32 mouse cellular contexts compared by ENCODE assay signal in genomic region chr5:86129828-86130227, GRCm38 (mm10). TPM values are rescaled to one million over a fixed set of nuclear protein-coding genes. Genes with fewer than 3 reads are reported as not detected.
DNase-seq lines count a peak whose midpoint lies in the region; ATAC-seq and TF ChIP-seq lines count a peak whose summit lies in the region.
"Had no signal": no experiment of that assay in that cellular context is flagged by ENCODE, and none has a peak within 500 bp of the region (broad histone marks: within the 10 kb centered on the region; RNA-seq: fewer than 3 reads in every experiment).

No protein-coding gene starts in this region.

- no peak for ATAC-seq in midbrain, embryonic 14.5 days (ENCODE audit: low FRiP score, low TSS enrichment)
- ATAC-seq: activated CD4-positive, CD25-positive, alpha-beta regulatory T cell, adult 4 months; CD4-positive, CD25-positive, alpha-beta regulatory T cell, adult 4 months; forebrain, embryonic 13.5 days; forebrain, embryonic 16.5 days; hindbrain, embryonic 16.5 days; intestine, embryonic 15.5 days had no signal

- no peak for TF ChIP-seq POLR2A in bone marrow macrophage, adult 2 months (IDR thresholded peaks at IDR 0.05; ENCODE audit: borderline replicate concordance, low read depth, low read length)

- peak overlapping the region; percentile 73 for H3K27ac ChIP-seq in bone marrow macrophage, adult 2 months (ENCODE audit: insufficient read depth, low read depth, low read length)
- peak overlapping the region; percentile 34 for H3K27ac ChIP-seq in macrophage
- no peak overlapping the region for H3K27ac ChIP-seq in midbrain, embryonic 14.5 days (replicated peaks; ENCODE audit: low read depth, low read length)
- H3K27ac ChIP-seq: embryonic facial prominence, embryonic 10.5 days; embryonic facial prominence, embryonic 13.5 days; forebrain, embryonic 13.5 days; heart, embryonic 15.5 days; hindbrain, embryonic 10.5 days; hindbrain, embryonic 13.5 days; intestine, embryonic 15.5 days had no signal

- DNase-seq in A20 (ENCODE audit: low read depth, low spot score): peak; percentile 56
- DNase-seq in left cerebral cortex, postnatal 14 days (ENCODE audit: low spot score in 2 of 2): no peak
- no peak for DNase-seq in embryo, embryonic 10.5 days (ENCODE audit: low spot score)
- DNase-seq in midbrain, embryonic 14.5 days: no peak
- DNase-seq: adrenal gland, adult 8-10 months; adrenal gland, postnatal 25 days; cerebellum, adult 18-20 months; cerebellum, adult 9-10 months; cerebellum, postnatal 14 days; embryo, embryonic 11 days; gastrocnemius, postnatal 10 days; gastrocnemius, postnatal 36 days; heart, adult 11 months; heart, postnatal 10 days; heart, postnatal 36 days had no signal

- H3K4me1 ChIP-seq in bone marrow macrophage, adult 2 months (ENCODE audit: control insufficient read depth, insufficient read depth, low read length): peaks cover 11% of the 10 kb centered on the region
- no peaks in the 10 kb centered on the region for H3K4me1 ChIP-seq in midbrain, embryonic 14.5 days (ENCODE audit: control insufficient read depth, insufficient read depth, low read length)
- H3K4me1 ChIP-seq: embryonic facial prominence, embryonic 10.5 days; embryonic facial prominence, embryonic 13.5 days; forebrain, embryonic 13.5 days; heart, embryonic 12.5 days; heart, embryonic 15.5 days; hindbrain, embryonic 10.5 days; hindbrain, embryonic 13.5 days; intestine, embryonic 15.5 days had no signal

- H3K9ac ChIP-seq in midbrain, embryonic 14.5 days (replicated peaks; ENCODE audit: low read length): no peak overlapping the region
- H3K9ac ChIP-seq: embryonic facial prominence, embryonic 13.5 days; forebrain, embryonic 13.5 days; heart, embryonic 12.5 days; heart, embryonic 15.5 days; hindbrain, embryonic 13.5 days; intestine, embryonic 15.5 days had no signal

- no peaks in the 10 kb centered on the region for H3K27me3 ChIP-seq in midbrain, embryonic 14.5 days (ENCODE audit: control insufficient read depth, insufficient read depth, low read length)
- H3K27me3 ChIP-seq: embryonic facial prominence, embryonic 13.5 days; forebrain, embryonic 13.5 days; heart, embryonic 12.5 days; heart, embryonic 15.5 days; hindbrain, embryonic 13.5 days; intestine, embryonic 15.5 days had no signal

- TF ChIP-seq CTCF in bone marrow macrophage, adult 2 months (IDR thresholded peaks at IDR 0.05; ENCODE audit: low read depth, low read length): no peak

- no peaks in the 10 kb centered on the region for H3K79me2 ChIP-seq in macrophage (ENCODE audit: inconsistent target)

- intact Hi-C loops in left cerebral cortex, postnatal 14 days (cut with DNase I): loop anchor here (5.0 kb wide), 1 partner anchor 32 kb away; no protein-coding TSS in a partner anchor

- H3K9me3 ChIP-seq in midbrain, embryonic 14.5 days (ENCODE audit: control insufficient read depth, low read length): no peaks in the 10 kb centered on the region
- H3K9me3 ChIP-seq: embryonic facial prominence, embryonic 10.5 days; embryonic facial prominence, embryonic 13.5 days; forebrain, embryonic 13.5 days; heart, embryonic 12.5 days; heart, embryonic 15.5 days; hindbrain, embryonic 10.5 days; hindbrain, embryonic 13.5 days; intestine, embryonic 15.5 days had no signal

- 0 out of 2 replicates have a peak, but pooled peaks cover 16% of the 10 kb centered on the region for H3K36me3 ChIP-seq in macrophage (ENCODE audit: inconsistent target)
- H3K36me3 ChIP-seq in midbrain, embryonic 14.5 days (ENCODE audit: control insufficient read depth, insufficient read depth, low read length): peaks cover 51% of the 10 kb centered on the region

- H3K4me2 ChIP-seq in midbrain, embryonic 14.5 days (ENCODE audit: low read length): no peak overlapping the region
- H3K4me2 ChIP-seq: embryonic facial prominence, embryonic 13.5 days; forebrain, embryonic 13.5 days; heart, embryonic 12.5 days; heart, embryonic 15.5 days; hindbrain, embryonic 13.5 days; intestine, embryonic 15.5 days had no signal

- no peak overlapping the region for H3K4me3 ChIP-seq in bone marrow macrophage, adult 2 months (ENCODE audit: insufficient read depth, low read length)
- no peak overlapping the region for H3K4me3 ChIP-seq in macrophage (ENCODE audit: inconsistent target)
- no peak overlapping the region for H3K4me3 ChIP-seq in midbrain, embryonic 14.5 days (replicated peaks; ENCODE audit: low read depth, low read length)
- H3K4me3 ChIP-seq: embryonic facial prominence, embryonic 10.5 days; embryonic facial prominence, embryonic 13.5 days; erythroblast, embryonic 14.5 days; forebrain, embryonic 13.5 days; heart, embryonic 12.5 days; heart, embryonic 15.5 days; hindbrain, embryonic 10.5 days; hindbrain, embryonic 13.5 days; intestine, embryonic 15.5 days had no signal

RNA-seq across cellular contexts. Expression of gene Uba6, which starts 42.8 kb away (rescaled TPM):
- 12.2 and 13.3 TPM in 2 replicates for polyA plus RNA-seq in bone marrow macrophage, adult 2 months (2012; ENCODE audit: insufficient read depth, insufficient read length, missing spikeins)
- total RNA-seq in macrophage (2018; cell fraction: chromatin; rRNA removed): 10 to 100 TPM; 17.5 to 69.3 (median 26.1) TPM
- 10 to 100 TPM; 10.8 to 27.0 (median 15.4) TPM for total RNA-seq in macrophage (2018; cell fraction: cytosol; rRNA removed)
- total RNA-seq in macrophage (2018; cell fraction: nucleus; rRNA removed): 10 to 100 TPM; 11.1 to 43.7 (median 20.8) TPM
- polyA plus RNA-seq in macrophage (2018): 8.5 to 13.8 TPM (median 9.9 TPM) in 3 replicates
- 10 to 100 TPM; 19.0 to 20.8 TPM for total RNA-seq in left cerebral cortex, postnatal 14 days (2021)
- 17.1 and 20.2 TPM in 2 replicates for polyA plus RNA-seq in midbrain, embryonic 14.5 days (2014; fragmentation: Nextera tagmentation; extraction: Ambion mirVana)

RNA-seq across cellular contexts. Expression of gene Stap1, which starts 58.3 kb away (rescaled TPM):
- polyA plus RNA-seq in bone marrow macrophage, adult 2 months (2012; ENCODE audit: insufficient read depth, insufficient read length, missing spikeins): 208 and 228 TPM in 2 replicates
- 100 to 1,000 TPM in 13 of 26 experiments, 10 to 100 TPM in 13; 12.3 to 386 (median 98.8) TPM for total RNA-seq in macrophage (2018; cell fraction: chromatin; rRNA removed)
- 10 to 100 TPM; 15.9 to 40.3 (median 28.5) TPM for total RNA-seq in macrophage (2018; cell fraction: cytosol; rRNA removed)
- total RNA-seq in macrophage (2018; cell fraction: nucleus; rRNA removed): 100 to 1,000 TPM in 9 of 26 experiments, 10 to 100 TPM in 17; 32.8 to 249 (median 83.5) TPM
- polyA plus RNA-seq in macrophage (2018): 23.6 to 56.7 TPM (median 42.1 TPM) in 3 replicates
- not detected for total RNA-seq in left cerebral cortex, postnatal 14 days (2021)
- polyA plus RNA-seq in midbrain, embryonic 14.5 days (2014; fragmentation: Nextera tagmentation; extraction: Ambion mirVana): 0.32 and 0.51 TPM in 2 replicates
- total RNA-seq: gastrocnemius, adult 18-20 months; MEL had no signal
- polyA plus RNA-seq: embryonic facial prominence, embryonic 10.5 days; erythroblast, embryonic 14.5 days had no signal

Comparison
In these comparisons a context has a peak if more than half of its experiments do, and no peak if none do; other contexts are left out.
1. RNA of gene Stap1, which starts 58.3 kb away (polyA plus RNA-seq): 208 to 228 TPM in bone marrow macrophage, adult 2 months and 23.6 to 56.7 TPM in macrophage; 0.32 to 0.51 TPM in midbrain, embryonic 14.5 days; every median in the first group is over 10 times any median in the second.